Mouse (Mus musculus) heart, postnatal 14 days (tissue): Measurements from ENCODE around the gene Scarb1. TPM values are rescaled to one million over a fixed set of nuclear protein-coding genes. Genes with fewer than 3 reads are reported as not detected.

ENCODE experiments used
- DNase-seq, 2 experiments: peaks; one replicate each; pipeline ENCODE4 v3.0.0; 2021 to 2022
- intact Hi-C: fragments of 180-260 bp; cut with DNase I; formaldehyde crosslinking; loops from one replicate; pipeline ENCODE4 v1.15.1; 2025
- total RNA-seq, 2 experiments: library from RNA; stranded (reverse); gene quantifications; 2 replicates each; pipeline ENCODE4 v1.2.3; 2021

Gene Scarb1
- total RNA-seq, 2 experiments from 2014 or later: 60.1 to 77.5 TPM

GRCm38 (mm10) chr5:125251885-125252615 lies 88.8 kb downstream of the Scarb1 start:
- peak in 1 of 2 experiments; percentile 37 for DNase-seq

DNA sequence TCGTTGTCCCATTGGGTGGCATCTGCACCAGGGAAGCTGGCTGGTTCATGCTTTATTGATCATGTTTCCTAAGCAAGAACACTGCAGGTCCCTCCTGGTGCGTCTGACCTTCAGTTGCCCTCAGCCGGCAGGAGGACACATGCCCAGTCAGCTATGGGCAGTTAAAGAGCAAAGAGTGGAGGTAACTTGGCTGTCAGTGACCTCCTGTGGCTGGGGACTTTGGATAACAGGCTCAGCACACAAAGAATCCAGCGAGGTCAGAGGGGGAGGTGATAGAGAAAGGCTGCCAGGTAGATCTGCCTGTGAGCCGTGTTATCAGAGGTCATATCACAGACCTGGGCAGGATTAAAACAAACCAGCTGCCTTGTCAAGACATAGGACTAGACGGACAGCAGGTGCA lies 91.7 kb downstream of the Scarb1 start:
- intact Hi-C loops: no loop called here

More at GRCm38 (mm10) chr5:125251885-125252615, 88.8 kb downstream of the Scarb1 start:
- intact Hi-C loops: loop anchor here (5.0 kb wide), 1 partner anchor 35 kb away; no protein-coding TSS in a partner anchor

GRCm38 (mm10) chr5:125246711-125247110 lies 94.2 kb downstream of the Scarb1 start:
- intact Hi-C loops: no loop called here
- DNase-seq: no peak

More for the DNA sequence above, 91.7 kb downstream of the Scarb1 start:
- DNase-seq: no peak

- peak; percentile 53 to 68 for DNase-seq
- intact Hi-C loops: no loop called here
Measured at GRCm38 (mm10) chr5:125245534-125246151, 95.3 kb downstream of the Scarb1 start.

GRCm38 (mm10) chr5:125244825-125245533 lies 95.9 kb downstream of the Scarb1 start:
- intact Hi-C loops: no loop called here
- no peak for DNase-seq

DNA sequence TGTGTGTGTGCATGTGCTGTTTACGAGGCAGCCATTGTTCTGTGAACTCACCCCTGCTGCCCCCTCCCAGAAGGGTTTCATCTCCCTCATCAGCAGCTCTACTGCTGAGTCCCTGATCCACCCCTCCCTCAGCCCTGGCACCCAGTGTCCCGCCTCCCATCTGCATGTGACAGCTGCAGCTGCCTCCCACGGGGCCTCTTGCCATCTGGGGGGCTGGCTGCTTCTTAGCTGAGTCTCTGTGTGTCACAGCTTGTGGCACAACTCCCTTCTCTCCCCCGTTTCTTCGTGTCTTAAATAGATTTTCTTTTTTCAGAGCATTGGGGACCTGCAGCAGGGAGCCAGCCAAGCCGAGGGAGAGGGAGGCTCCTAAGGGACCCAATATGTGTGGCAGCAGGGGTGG lies 97.0 kb downstream of the Scarb1 start:
- DNase-seq: no peak
- intact Hi-C loops: no loop called here

DNA sequence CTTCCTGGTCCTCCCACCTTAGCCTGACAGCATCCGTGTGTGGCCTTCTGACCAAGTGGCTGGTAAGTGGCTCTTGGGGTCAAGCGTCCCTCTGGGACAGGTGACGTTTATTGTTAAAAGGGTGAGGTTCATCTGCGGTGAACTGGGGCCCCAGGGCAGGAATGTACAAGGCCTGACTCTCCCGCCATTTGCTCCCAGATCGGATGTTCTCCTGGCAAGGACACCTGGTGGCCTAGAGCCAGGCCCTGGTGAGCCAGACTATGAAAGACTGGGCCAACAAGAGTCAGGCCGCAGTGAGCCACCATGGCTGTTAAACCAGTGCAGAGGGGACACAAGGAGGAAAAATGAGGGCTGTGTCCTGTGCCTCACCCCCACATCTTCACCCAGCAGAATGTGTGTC lies 98.8 kb downstream of the Scarb1 start:
- intact Hi-C loops: no loop called here
- no peak for DNase-seq

DNA sequence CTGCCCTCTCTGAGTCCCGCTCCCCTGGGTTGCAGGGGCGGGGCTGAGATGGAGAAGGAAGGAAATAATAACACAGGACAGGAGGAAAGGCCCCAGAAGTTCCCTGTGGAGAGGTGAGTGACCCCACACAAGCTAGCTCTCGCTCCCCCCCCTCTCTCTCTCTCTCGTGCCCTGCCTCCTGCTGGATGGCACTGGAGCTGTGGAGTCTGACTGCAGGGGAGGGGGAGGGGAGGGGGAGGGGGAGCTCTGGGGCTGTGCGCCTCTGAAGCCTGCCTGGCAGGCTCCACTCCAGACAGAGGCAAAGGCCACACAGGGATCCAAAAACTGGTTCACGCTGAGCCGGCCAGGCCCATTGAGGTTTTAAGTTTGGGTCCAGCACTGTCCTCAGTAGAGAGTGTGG lies 99.3 kb downstream of the Scarb1 start:
- intact Hi-C loops: no loop called here
- no peak for DNase-seq

GRCm38 (mm10) chr5:125240124-125240781 lies 100.6 kb downstream of the Scarb1 start:
- intact Hi-C loops: no loop called here
- DNase-seq: no peak

GRCm38 (mm10) chr5:125235874-125236273 lies 105.0 kb downstream of the Scarb1 start:
- DNase-seq: peak; percentile 77
- intact Hi-C loops: no loop called here

DNA sequence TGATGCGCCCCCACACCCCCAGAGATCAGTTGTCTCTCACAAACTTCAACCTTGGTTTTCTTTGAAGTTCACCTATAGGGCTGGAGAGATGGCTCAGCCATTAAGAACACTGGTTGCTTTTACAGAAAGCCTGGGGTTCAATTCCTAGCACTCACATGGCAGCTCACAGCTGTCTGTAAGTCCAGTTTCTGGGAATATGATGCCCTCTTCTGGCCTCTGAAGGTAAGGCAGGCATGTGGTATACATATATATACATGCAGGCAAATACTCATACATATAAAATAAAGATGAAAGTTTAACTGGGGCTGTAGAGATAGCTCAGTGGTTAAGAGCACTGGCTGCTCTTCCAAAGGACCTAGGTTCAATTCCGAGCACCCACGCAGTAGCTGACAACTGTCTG lies 105.5 kb downstream of the Scarb1 start:
- intact Hi-C loops: no loop called here
- DNase-seq: no peak

GRCm38 (mm10) chr5:125234399-125234798 lies 106.5 kb downstream of the Scarb1 start:
- DNase-seq: no peak
- intact Hi-C loops: no loop called here

GRCm38 (mm10) chr5:125233478-125233877 lies 107.4 kb downstream of the Scarb1 start:
- intact Hi-C loops: no loop called here
- DNase-seq: no peak

DNA sequence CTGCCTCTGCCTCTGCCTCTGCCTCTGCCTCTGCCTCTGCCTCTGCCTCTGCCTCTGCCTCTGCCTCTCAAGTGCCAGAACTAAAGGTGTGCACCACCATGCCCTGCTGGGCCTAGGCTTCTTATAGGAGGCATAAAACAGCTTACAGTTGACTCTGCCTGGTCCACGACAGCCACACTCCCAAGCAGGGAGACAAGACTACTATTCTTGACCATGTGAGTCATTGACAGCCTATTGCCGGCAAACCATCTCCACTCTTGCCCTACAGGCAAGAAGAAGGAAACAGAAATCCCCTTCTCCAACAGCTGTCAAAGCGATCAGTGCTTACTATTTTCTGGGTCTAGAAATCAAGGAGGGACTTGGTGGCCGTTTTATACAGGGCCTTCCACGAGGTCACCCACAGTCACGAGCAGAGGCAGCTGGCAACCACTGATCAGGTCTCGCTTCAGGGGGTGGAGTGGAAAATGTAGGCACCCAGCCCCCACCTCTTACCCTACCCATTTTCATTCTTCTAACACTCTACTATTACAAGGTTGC lies 108.4 kb downstream of the Scarb1 start:
- intact Hi-C loops: no loop called here

DNA sequence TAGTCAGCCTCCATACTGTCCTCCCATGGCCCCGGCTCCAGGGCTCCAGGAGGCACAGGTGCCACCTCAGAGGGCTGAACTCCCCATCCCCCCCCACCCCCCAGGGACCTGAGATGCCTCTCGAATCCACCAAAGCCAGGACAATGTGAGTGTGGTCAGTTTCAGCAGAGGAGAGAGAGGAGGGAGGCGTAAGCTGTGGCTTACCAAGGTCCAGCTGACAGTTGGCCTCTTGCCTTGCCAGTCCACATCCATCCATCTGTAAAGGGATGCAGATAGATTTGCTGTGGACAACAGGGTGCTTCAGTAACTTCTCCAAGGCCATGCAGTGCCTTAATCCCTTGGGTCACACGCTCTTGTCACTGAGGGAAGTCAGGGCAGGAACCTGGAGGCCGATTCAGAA lies 110.4 kb downstream of the Scarb1 start:
- intact Hi-C loops: no loop called here
- DNase-seq: no peak

More for the DNA sequence above, 108.4 kb downstream of the Scarb1 start:
- DNase-seq: no peak

- intact Hi-C loops: no loop called here
- no peak for DNase-seq
Measured at GRCm38 (mm10) chr5:125229097-125229496, 111.8 kb downstream of the Scarb1 start.

DNA sequence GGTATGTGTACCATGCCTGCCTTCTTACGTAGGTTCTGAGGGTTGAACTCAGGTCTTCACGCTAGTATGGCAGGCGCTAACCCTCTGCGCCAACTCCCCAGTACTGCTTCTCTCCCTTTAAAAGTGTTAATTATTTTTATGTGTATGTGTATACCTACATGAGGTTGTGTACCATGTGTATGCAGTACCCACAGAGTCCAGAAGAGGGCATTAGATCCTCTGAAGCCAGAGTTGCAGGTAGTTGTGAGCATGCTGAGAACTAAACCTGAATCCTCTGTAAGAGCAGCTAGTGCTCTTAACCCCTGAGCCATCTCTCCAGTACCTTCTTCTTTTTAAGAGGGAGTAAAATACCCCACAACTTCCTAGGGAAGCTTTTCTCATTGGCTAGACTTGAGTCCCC lies 113.2 kb downstream of the Scarb1 start:
- no peak for DNase-seq
- intact Hi-C loops: no loop called here
